Mouse (Mus musculus) heart, adult 2 months (tissue): ENCODE results near the gene Mapk1.

Experiments used
- CTCF ChIP-seq: fragments of 200-600 bp; IDR thresholded peaks from 2 replicates; pipeline ENCODE4 v1.8.1; 2022; ENCODE audit warnings: antibody characterized with exemption, mild to moderate bottlenecking, moderate library complexity
- EP300 ChIP-seq: fragments of 200-500 bp; IDR thresholded peaks from 2 replicates; pipeline ENCODE4 v1.6.1; 2011; ENCODE audit warnings: low read depth, low read length, control low read depth; ENCODE audit not compliant: insufficient read depth
- POLR2A ChIP-seq: fragments of 200-500 bp; IDR thresholded peaks from 2 replicates; pipeline ENCODE4 v1.6.1; 2011; ENCODE audit warnings: mild to moderate bottlenecking, low read depth, low read length, control low read depth; ENCODE audit not compliant: insufficient read depth

GRCm38 (mm10) chr16:17082121-17082792 is 99.1 kb downstream of the Mapk1 start:
- TF ChIP-seq CTCF (no peak), EP300 (no peak), POLR2A (no peak)
